Mouse (Mus musculus) embryonic facial prominence, embryonic 15.5 days (tissue): Measurements from ENCODE around the gene Erg. TPM values are rescaled to one million over a fixed set of nuclear protein-coding genes. Genes with fewer than 3 reads are reported as not detected.

Experiments
- ATAC-seq: fragments of 200-750 bp; cut with Nextera tagmentation; 2 replicates; pipeline ENCODE4 v1.8.0; 2017; ENCODE audit warnings: low read depth, moderate TSS enrichment; ENCODE audit not compliant: insufficient number of reproducible peaks, low FRiP score, low TSS enrichment
- H3K27ac ChIP-seq: fragments of 300-500 bp; sonication (generic); replicated peaks from 2 replicates; pipeline ENCODE4 v1.5.1; 2015; ENCODE audit warnings: mild to moderate bottlenecking, inconsistent platforms
- H3K27me3 ChIP-seq: fragments of 300-500 bp; sonication (generic); 2 replicates; pipeline ENCODE4 v1.6.1; 2015; ENCODE audit warnings: inconsistent platforms
- H3K36me3 ChIP-seq: fragments of 300-500 bp; sonication (generic); 2 replicates; pipeline ENCODE4 v1.6.1; 2015; ENCODE audit warnings: mild to moderate bottlenecking, inconsistent platforms
- H3K4me1 ChIP-seq: fragments of 300-500 bp; sonication (generic); 2 replicates; pipeline ENCODE4 v1.6.1; 2015; ENCODE audit warnings: inconsistent platforms
- H3K4me2 ChIP-seq: fragments of 300-500 bp; sonication (generic); replicated peaks from 2 replicates; pipeline ENCODE4 v1.6.1; 2015; ENCODE audit warnings: mild to moderate bottlenecking, inconsistent platforms
- H3K4me3 ChIP-seq: fragments of 300-500 bp; sonication (generic); replicated peaks from 2 replicates; pipeline ENCODE4 v1.5.1; 2015; ENCODE audit warnings: mild to moderate bottlenecking, inconsistent platforms
- H3K9ac ChIP-seq: fragments of 300-500 bp; sonication (generic); 2 replicates; pipeline ENCODE4 v1.6.1; 2015; ENCODE audit warnings: inconsistent platforms
- H3K9me3 ChIP-seq: fragments of 300-500 bp; sonication (generic); replicated peaks from 2 replicates; pipeline ENCODE4 v1.6.1; 2016; ENCODE audit warnings: inconsistent platforms
- WGBS: fragments of 180-500 bp; shearing (Covaris S2); methylation state at CpG from one replicate; pipeline ENCODE4 v1.1.7; 2015; 5-methylcytosine and 5-hydroxymethylcytosine counted together
- polyA plus RNA-seq: library from polyadenylated mRNA; unstranded; fragments of >200 nt; fragmentation: Nextera tagmentation; extraction: Ambion mirVana; gene quantifications from 2 replicates; pipeline ENCODE4 v1.2.1, GENCODE M21; 2015

The Erg gene
- polyA plus RNA-seq, 1 experiment from 2014 or later: 17.7 TPM

- WGBS: 54% methylated on average over 13 of the region's 13 CpGs
- Histone ChIP-seq H3K27ac (no peak overlapping the region; the same call in 1 of the 2 replicates), H3K36me3 (no peaks in the 10 kb centered on the region), H3K4me1 (peaks cover 5% of the 10 kb centered on the region), H3K9ac (no peak overlapping the region), H3K4me2 (no peak overlapping the region), H3K4me3 (no peak overlapping the region), H3K27me3 (no peaks in the 10 kb centered on the region), H3K9me3 (no peaks in the 10 kb centered on the region)
- peak; percentile 70 for ATAC-seq
Measured at GRCm38 (mm10) chr16:95532387-95533077, 53.9 kb downstream of the Erg start.

DNA sequence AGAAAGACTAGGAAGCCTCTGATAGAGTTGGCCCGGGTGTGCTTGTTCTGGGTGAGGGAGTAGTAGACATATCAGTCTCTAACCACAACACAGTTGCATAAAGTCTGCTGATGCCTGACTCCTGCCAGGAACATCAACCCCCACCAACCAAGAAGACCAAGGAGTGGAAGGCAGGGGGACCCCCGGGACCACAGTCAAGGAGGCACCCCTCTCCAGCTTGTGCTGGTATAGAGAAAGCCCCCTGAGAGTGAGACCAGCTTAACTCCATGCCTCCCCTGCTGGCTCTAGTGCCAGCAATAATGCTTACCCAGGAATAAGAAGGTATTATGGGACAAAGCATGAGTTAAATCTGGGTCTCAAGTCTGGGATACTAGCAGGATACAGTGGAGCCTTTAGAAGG is 58.8 kb downstream of the Erg start:
- Histone ChIP-seq H3K4me2 (no peak overlapping the region), H3K27ac (no peak overlapping the region), H3K9ac (no peak overlapping the region), H3K36me3 (no peaks in the 10 kb centered on the region), H3K9me3 (no peaks in the 10 kb centered on the region), H3K27me3 (no peaks in the 10 kb centered on the region), H3K4me1 (no peaks in the 10 kb centered on the region), H3K4me3 (no peak overlapping the region)
- ATAC-seq: no peak
- 87% methylated on average over 2 of the region's 2 CpGs for WGBS

GRCm38 (mm10) chr16:95519520-95519919 is 66.9 kb downstream of the Erg start:
- no peak for ATAC-seq
- Histone ChIP-seq H3K9ac (no peak overlapping the region), H3K27me3 (no peaks in the 10 kb centered on the region), H3K36me3 (no peaks in the 10 kb centered on the region), H3K9me3 (no peaks in the 10 kb centered on the region), H3K4me1 (peaks cover 14% of the 10 kb centered on the region), H3K27ac (no peak overlapping the region), H3K4me3 (no peak overlapping the region), H3K4me2 (no peak overlapping the region)
- 59% methylated on average over 8 of the region's 8 CpGs for WGBS

- 59% methylated on average over 2 of the region's 2 CpGs for WGBS
- H3K9ac ChIP-seq: no peak overlapping the region
- no peak overlapping the region for H3K4me2 ChIP-seq
- ATAC-seq: no peak
- no peak overlapping the region for H3K4me3 ChIP-seq
- no peaks in the 10 kb centered on the region for H3K27me3 ChIP-seq
- no peaks in the 10 kb centered on the region for H3K9me3 ChIP-seq
- H3K4me1 ChIP-seq: no peaks in the 10 kb centered on the region
- H3K27ac ChIP-seq: no peak overlapping the region
- no peaks in the 10 kb centered on the region for H3K36me3 ChIP-seq
Measured at GRCm38 (mm10) chr16:95506051-95506450, 80.3 kb downstream of the Erg start.

- Histone ChIP-seq H3K9me3 (no peaks in the 10 kb centered on the region), H3K4me2 (no peak overlapping the region), H3K9ac (no peak overlapping the region), H3K4me3 (no peak overlapping the region), H3K27me3 (no peaks in the 10 kb centered on the region), H3K36me3 (no peaks in the 10 kb centered on the region), H3K4me1 (0 out of 2 replicates have a peak, but pooled peaks cover 12% of the 10 kb centered on the region), H3K27ac (no peak overlapping the region)
- WGBS: 83% methylated on average over 10 of the region's 10 CpGs
- ATAC-seq: no peak
Measured at GRCm38 (mm10) chr16:95496582-95497300, 89.7 kb downstream of the Erg start.

GRCm38 (mm10) chr16:95494108-95494507 is 92.3 kb downstream of the Erg start:
- H3K9me3 ChIP-seq: no peaks in the 10 kb centered on the region
- H3K36me3 ChIP-seq: no peaks in the 10 kb centered on the region
- no peaks in the 10 kb centered on the region for H3K27me3 ChIP-seq
- no peak for ATAC-seq
- no peak overlapping the region for H3K27ac ChIP-seq
- no peak overlapping the region for H3K4me3 ChIP-seq
- H3K9ac ChIP-seq: no peak overlapping the region
- H3K4me2 ChIP-seq: no peak overlapping the region
- 59% methylated on average over 3 of the region's 3 CpGs for WGBS
- peaks cover 17% of the 10 kb centered on the region; the same call in 1 of the 2 replicates for H3K4me1 ChIP-seq

DNA sequence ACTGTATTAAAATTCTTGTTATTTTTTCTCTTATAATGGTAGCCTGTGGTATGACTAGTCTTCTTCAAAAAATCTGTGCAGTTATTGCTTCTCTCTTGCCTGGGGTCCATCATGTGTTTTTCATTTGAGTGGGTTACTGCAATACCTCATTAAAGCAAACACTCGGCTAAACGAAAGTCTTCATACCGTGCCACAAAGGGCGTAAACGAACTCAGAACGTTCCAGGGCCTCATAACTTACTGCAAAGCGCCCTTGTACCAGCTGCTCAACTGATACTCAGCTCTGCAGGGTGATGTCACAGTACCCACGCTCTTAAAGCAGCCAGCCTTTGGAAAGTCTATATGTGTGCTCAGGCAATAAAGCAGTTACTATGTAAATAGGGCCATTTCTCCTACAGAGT is 93.1 kb downstream of the Erg start:
- H3K4me3 ChIP-seq: no peak overlapping the region
- H3K4me2 ChIP-seq: no peak overlapping the region
- 38% methylated on average over 8 of the region's 8 CpGs for WGBS
- no peaks in the 10 kb centered on the region for H3K36me3 ChIP-seq
- no peaks in the 10 kb centered on the region for H3K27me3 ChIP-seq
- H3K27ac ChIP-seq: no peak overlapping the region
- H3K4me1 ChIP-seq: peaks cover 17% of the 10 kb centered on the region; the same call in 1 of the 2 replicates
- H3K9ac ChIP-seq: no peak overlapping the region
- ATAC-seq: peak; percentile 77
- no peaks in the 10 kb centered on the region for H3K9me3 ChIP-seq

DNA sequence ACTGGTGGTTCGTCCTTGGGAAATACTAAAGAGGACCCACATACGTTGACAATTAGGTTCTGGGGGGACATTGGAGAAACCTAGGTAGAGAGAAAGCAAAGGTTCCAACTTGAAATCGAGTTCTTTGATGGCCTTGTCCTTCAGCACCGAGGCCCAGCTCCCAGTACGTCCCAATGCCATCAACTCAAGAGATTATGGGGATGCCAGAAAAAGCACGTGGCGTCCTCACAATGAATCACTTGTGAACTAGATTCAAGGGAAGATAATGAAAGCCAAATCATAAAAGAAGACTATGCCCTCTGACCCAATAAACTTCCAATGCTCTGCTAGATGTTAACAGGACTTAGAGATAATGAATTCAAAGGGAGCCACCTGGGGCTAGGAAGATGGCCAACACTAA is 94.2 kb downstream of the Erg start:
- no peak overlapping the region for H3K27ac ChIP-seq
- ATAC-seq: no peak

GRCm38 (mm10) chr16:95490386-95490785 is 96.0 kb downstream of the Erg start:
- H3K27ac ChIP-seq: no peak overlapping the region
- ATAC-seq: no peak
- no peaks in the 10 kb centered on the region for H3K36me3 ChIP-seq
- H3K4me2 ChIP-seq: no peak overlapping the region
- H3K9ac ChIP-seq: no peak overlapping the region
- H3K4me1 ChIP-seq: peaks cover 17% of the 10 kb centered on the region; the same call in 1 of the 2 replicates
- H3K9me3 ChIP-seq: no peaks in the 10 kb centered on the region
- H3K4me3 ChIP-seq: no peak overlapping the region
- no peaks in the 10 kb centered on the region for H3K27me3 ChIP-seq
- 35% methylated on average over 5 of the region's 5 CpGs for WGBS

More for the DNA sequence above, 94.2 kb downstream of the Erg start:
- 89% methylated on average over 7 of the region's 7 CpGs for WGBS
- Histone ChIP-seq H3K4me1 (peaks cover 17% of the 10 kb centered on the region; the same call in 1 of the 2 replicates), H3K9ac (no peak overlapping the region), H3K4me2 (no peak overlapping the region), H3K27me3 (no peaks in the 10 kb centered on the region), H3K36me3 (no peaks in the 10 kb centered on the region), H3K9me3 (no peaks in the 10 kb centered on the region), H3K4me3 (no peak overlapping the region)

GRCm38 (mm10) chr16:95487606-95488351 is 98.6 kb downstream of the Erg start:
- no peak for ATAC-seq
- WGBS: 83% methylated on average over 9 of the region's 9 CpGs

DNA sequence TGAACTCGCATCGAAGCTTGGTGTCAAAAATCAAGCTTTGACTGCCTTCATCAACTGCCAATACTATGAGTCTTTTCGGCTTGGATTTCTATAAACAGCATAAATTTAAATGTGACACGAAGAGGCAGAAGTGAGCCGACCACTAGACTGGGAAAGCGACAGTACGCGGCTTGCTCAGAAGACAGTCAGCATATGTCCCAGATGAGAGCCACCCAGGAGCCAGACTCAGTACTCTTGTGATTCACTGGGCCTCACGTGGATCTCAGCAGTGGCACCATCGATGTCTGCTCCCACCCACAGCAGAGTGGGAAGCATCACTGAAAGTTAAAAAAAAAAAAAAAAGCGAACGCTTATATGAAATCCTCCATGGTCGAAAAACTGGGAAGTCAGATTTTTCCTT is 105.2 kb downstream of the Erg start:
- Histone ChIP-seq H3K9ac (no peak overlapping the region), H3K4me1 (no peaks in the 10 kb centered on the region), H3K9me3 (no peaks in the 10 kb centered on the region), H3K4me2 (no peak overlapping the region), H3K27me3 (no peaks in the 10 kb centered on the region), H3K27ac (no peak overlapping the region), H3K4me3 (no peak overlapping the region), H3K36me3 (no peaks in the 10 kb centered on the region)
- 78% methylated on average over 13 of the region's 13 CpGs for WGBS
- ATAC-seq: no peak

More at GRCm38 (mm10) chr16:95487606-95488351, 98.6 kb downstream of the Erg start:
- Histone ChIP-seq H3K4me3 (no peak overlapping the region), H3K36me3 (no peaks in the 10 kb centered on the region), H3K27ac (no peak overlapping the region), H3K4me2 (no peak overlapping the region), H3K4me1 (peaks cover 11% of the 10 kb centered on the region; the same call in 1 of the 2 replicates), H3K27me3 (no peaks in the 10 kb centered on the region), H3K9me3 (no peaks in the 10 kb centered on the region), H3K9ac (no peak overlapping the region)
